Mouse (Mus musculus) embryo, embryonic 11 days (tissue): ENCODE measurements at regions not wholly inside any gene's neighbourhood (a gene's known extent, or its start where the extent isn't known, plus 50 kb on each side); places are given as distances from the start of the nearest gene placed in this dataset.
A peak's percentile ranks its signal among the peaks of the same experiment; 100 is the strongest.

Experiments
- DNase-seq: peaks from one replicate; pipeline ENCODE4 v3.0.0-alpha.2; 2015

DNA sequence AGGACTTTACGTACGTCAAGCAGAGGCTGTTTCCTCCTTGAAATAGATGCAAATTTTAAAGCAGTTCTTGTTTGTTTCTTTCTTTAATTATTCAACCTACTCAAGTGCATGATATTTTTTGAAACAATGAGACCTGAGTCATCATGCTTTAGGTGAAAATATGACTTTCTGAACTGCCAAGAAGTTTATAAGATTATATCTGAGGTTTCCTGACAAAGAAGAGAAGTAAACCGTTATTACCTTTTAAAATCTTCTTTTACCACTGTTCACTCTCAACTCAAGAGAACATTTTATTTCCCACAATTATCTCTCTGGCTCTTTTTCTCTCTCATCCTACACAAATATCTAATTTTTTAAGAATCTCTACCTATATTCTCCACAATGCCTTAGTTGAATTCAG is 258.3 kb downstream of the H2afb1 start:
- DNase-seq: no peak

DNA sequence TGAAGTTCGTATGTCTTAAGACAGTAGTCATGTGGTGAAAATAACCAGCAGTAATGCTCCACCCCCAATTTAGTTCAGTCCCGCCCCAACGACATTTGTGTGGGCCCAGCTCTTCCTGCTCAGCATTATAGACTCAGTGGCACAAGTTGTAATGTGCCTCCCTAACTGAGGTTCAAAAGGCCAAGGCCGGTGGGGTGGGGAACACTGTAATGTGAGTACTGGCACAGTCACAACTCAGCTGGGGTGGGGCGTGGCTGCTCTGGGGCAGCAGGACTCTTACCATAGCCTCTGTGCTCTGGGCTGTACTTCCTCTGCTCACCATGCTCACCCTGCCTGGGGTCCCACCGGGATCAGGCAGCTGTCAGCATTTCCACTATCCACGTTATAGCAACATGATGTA is 283.9 kb downstream of the H2afb1 start:
- no peak for DNase-seq

DNA sequence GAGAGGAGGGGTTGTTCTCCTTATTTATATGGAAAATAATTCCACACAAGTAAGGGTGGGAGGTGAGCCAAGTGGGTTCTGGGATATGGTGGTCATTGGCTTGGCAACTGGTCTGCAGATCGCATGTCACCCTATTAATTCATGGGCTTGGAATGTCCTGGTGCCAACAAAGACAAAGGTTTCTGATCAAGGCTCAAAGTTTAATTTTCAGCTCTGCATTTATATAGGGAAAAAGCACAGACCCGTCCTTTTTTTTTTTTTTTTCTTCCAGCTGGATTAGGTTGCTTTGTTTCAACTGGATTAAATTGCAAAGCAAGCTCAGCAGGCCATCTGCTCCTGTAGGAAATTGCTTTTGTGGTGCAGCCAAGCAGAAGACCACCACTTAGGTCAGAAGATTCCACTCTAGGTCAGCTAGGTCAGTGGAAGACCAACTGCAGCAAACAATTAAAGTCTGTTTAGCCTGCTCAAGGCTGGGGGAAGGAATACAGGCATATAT is 285.2 kb downstream of the H2afb1 start:
- peak; percentile 12 for DNase-seq
